Mouse (Mus musculus) neutrophil, adult 83 days (primary cell): ENCODE measurements around the gene Tmem127. TPM values are rescaled to one million over a fixed set of nuclear protein-coding genes. Genes with fewer than 3 reads are reported as not detected.

Experiments used
- total RNA-seq, 2 experiments: library from RNA; stranded (reverse); gene quantifications; one replicate each; pipeline ENCODE4 v1.2.4; 2023

Gene Tmem127
- total RNA-seq: 10 to 100 TPM; 59.6 to 65.8 TPM

GRCm38 (mm10) chr2:127247592-127248333 lies at the start of gene Tmem127, which contains the start of gene Ciao1:
TSS of gene Tmem127 (plus strand) at chr2:127247908.
TSS of gene Ciao1 (minus strand) at chr2:127247816.

GRCm38 (mm10) chr2:127207547-127208451 lies 39.9 kb upstream of the Tmem127 start, which contains the start of the genes 1810024B03Rik and Snrnp200:
TSS of gene 1810024B03Rik (minus strand) at chr2:127208280.
TSS of gene Snrnp200 (plus strand) at chr2:127208386.

GRCm38 (mm10) chr2:127269491-127270299 lies 22.0 kb downstream of the Tmem127 start, which contains the start of gene Stard7:
TSS of gene Stard7 (plus strand) at chr2:127270218.

Other genes starting within 250 kb of the Tmem127 start
- 10 to 100 TPM; 11.8 to 13.7 TPM for gene Ap4e1, start 239.2 kb upstream of the Tmem127 start, total RNA-seq
- 10 to 100 TPM; 17.4 to 23.2 TPM for gene Blvra, start 177.2 kb upstream of the Tmem127 start, total RNA-seq
- gene Ncaph, start 114.0 kb upstream of the Tmem127 start, total RNA-seq: 10 to 100 TPM; 47.6 to 50.7 TPM
- gene Itpripl1, start 104.5 kb upstream of the Tmem127 start, total RNA-seq: 10 to 100 TPM; 20.2 to 26.7 TPM
- gene 1810024B03Rik, start 39.6 kb upstream of the Tmem127 start, total RNA-seq: under 1 TPM; 0.49 to 0.83 TPM
- 10 to 100 TPM; 79.8 to 86.3 TPM for gene Snrnp200, start 39.5 kb upstream of the Tmem127 start, total RNA-seq
- gene Ciao1, start 92 bp upstream of the Tmem127 start, total RNA-seq: 10 to 100 TPM; 28.2 to 31.3 TPM
- 10 to 100 TPM; 69.1 to 72.4 TPM for gene Stard7, start 22.3 kb downstream of the Tmem127 start, total RNA-seq
- 10 to 100 TPM; 47.8 to 57.1 TPM for gene Dusp2, start 88.3 kb downstream of the Tmem127 start, total RNA-seq
- gene Astl, start 90.7 kb downstream of the Tmem127 start, total RNA-seq: under 1 TPM; 0.33 to 0.66 TPM
- gene Adra2b, start 115.3 kb downstream of the Tmem127 start, total RNA-seq: not detected
- gene Gpat2, start 177.3 kb downstream of the Tmem127 start, total RNA-seq: not detected
- gene Fahd2a, start 196.7 kb downstream of the Tmem127 start, total RNA-seq: 1 to 10 TPM; 4.9 to 9.7 TPM